Mouse (Mus musculus) ES-Bruce4 (cell line): ENCODE measurements around the gene Asap3.

Source experiments
- CTCF ChIP-seq: IDR thresholded peaks from one replicate; pipeline ENCODE4 v1.8.1; 2011; ENCODE audit warnings: low read depth, low read length
- EP300 ChIP-seq: IDR thresholded peaks from 2 replicates; pipeline ENCODE4 v1.6.1; 2011; ENCODE audit warnings: low read depth, low read length; ENCODE audit not compliant: insufficient read depth
- POLR2A ChIP-seq: IDR thresholded peaks from one replicate; pipeline ENCODE4 v1.8.1; 2011; ENCODE audit warnings: low read length; ENCODE audit not compliant: insufficient read depth

DNA sequence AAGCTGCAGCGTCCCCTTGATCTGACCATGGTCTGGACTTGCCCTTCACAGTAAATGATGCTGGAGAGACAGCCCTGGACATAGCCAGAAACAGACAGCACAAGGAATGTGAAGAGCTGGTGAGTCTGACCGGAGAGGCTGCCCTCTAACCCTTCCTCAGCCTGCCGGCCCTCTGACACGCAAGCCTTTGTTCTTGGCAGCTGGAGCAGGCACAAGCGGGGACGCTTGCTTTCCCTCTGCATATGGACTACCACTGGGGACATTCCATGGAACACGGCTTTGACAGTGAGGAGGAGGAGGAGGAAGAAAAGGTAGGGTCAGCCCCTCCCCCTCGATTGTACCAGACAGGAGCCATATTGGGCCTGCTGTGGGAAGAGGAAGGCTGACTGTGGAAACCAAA is 34.8 kb downstream of the Asap3 start:
- TF ChIP-seq EP300 (no peak), POLR2A (no peak), CTCF (no peak)
